Mouse (Mus musculus): Measurements from ENCODE around the gene Mpv17l2.

The Mpv17l2 gene

GRCm38 (mm10) chr8:70760775-70761406, at the start of gene Mpv17l2:
Gene Mpv17l2, minus strand, starts transcription at chr8:70760946.
- peak; percentile 95 for DNase-seq

GRCm38 (mm10) chr8:70808955-70809701, 48.4 kb upstream of the Mpv17l2 start:
- no peak for DNase-seq

GRCm38 (mm10) chr8:70808239-70808638, 47.5 kb upstream of the Mpv17l2 start, which contains the start of gene Il12rb1:
Gene Il12rb1, plus strand, starts transcription at chr8:70808449.
- no peak for DNase-seq

GRCm38 (mm10) chr8:70807304-70807703, 46.6 kb upstream of the Mpv17l2 start:
- no peak for DNase-seq

- no peak for DNase-seq
These were observed 45.8 kb upstream of the Mpv17l2 start for GRCm38 (mm10) chr8:70806541-70806940.

- peak; percentile 76 to 87 for DNase-seq
These were observed 43.9 kb upstream of the Mpv17l2 start, which contains the start of gene Mast3 for GRCm38 (mm10) chr8:70804481-70805206. Gene Mast3, minus strand, starts transcription at chr8:70805054.

- peak; percentile 24 to 41 for DNase-seq
These were observed 43.2 kb upstream of the Mpv17l2 start for GRCm38 (mm10) chr8:70803761-70804480.

GRCm38 (mm10) chr8:70802786-70803510, 42.2 kb upstream of the Mpv17l2 start:
- DNase-seq = no peak

- no peak for DNase-seq
These were observed 41.1 kb upstream of the Mpv17l2 start for GRCm38 (mm10) chr8:70801830-70802229.

- DNase-seq = no peak
These were observed 40.4 kb upstream of the Mpv17l2 start for GRCm38 (mm10) chr8:70801156-70801555.

GRCm38 (mm10) chr8:70800648-70801047, 39.9 kb upstream of the Mpv17l2 start:
- no peak for DNase-seq

GRCm38 (mm10) chr8:70798281-70798680, 37.5 kb upstream of the Mpv17l2 start:
- DNase-seq = no peak

- peak; percentile 78 to 88 for DNase-seq
These were observed 36.6 kb upstream of the Mpv17l2 start for GRCm38 (mm10) chr8:70797081-70798070.

GRCm38 (mm10) chr8:70796403-70797080, 35.8 kb upstream of the Mpv17l2 start:
- no peak for DNase-seq

- no peak for DNase-seq
These were observed 34.6 kb upstream of the Mpv17l2 start for GRCm38 (mm10) chr8:70795370-70795769.

- DNase-seq = no peak
These were observed 33.5 kb upstream of the Mpv17l2 start for GRCm38 (mm10) chr8:70794215-70794614.

GRCm38 (mm10) chr8:70792700-70793099, 32.0 kb upstream of the Mpv17l2 start:
- DNase-seq = peak in 1 of 2 experiments; percentile 80

GRCm38 (mm10) chr8:70791975-70792691, 31.4 kb upstream of the Mpv17l2 start:
- DNase-seq = peak; percentile 88 to 94

GRCm38 (mm10) chr8:70791294-70791701, 30.6 kb upstream of the Mpv17l2 start:
- DNase-seq = peak in 1 of 2 experiments; percentile 32

Measured in cerebellum, postnatal 25 days (tissue).